27 mouse cellular contexts compared by ENCODE assay signal in the genomic region with DNA sequence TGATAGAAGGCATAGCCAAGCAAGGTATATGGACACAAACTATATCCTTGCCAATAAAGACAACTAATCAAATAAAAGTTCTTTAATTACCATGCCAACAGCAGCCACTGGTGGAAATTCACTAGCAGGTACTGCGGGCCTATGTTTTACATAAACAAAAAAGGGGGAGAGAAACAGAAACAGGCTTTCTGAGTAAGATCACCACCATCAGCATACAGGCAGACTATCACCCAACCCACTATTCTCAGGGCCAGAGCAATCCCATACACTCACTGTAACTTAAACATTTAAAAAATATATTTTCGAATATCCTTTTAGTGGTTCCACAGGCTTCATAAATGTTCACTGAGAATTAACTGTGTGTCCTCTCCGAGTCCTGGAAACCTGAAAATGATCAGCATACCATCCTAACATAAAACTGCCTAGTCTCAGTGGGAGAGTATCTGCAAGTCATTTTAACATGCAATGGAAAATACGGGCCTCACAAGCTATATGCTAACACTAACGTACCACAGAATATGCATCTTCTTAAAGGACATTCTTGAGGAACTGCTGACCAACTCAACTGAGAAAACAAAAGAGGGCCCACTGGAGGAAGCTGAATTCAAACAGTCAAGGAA.
"Had no signal": no experiment of that assay in that cellular context is flagged by ENCODE, and none has a peak within 500 bp of the region (broad histone marks: within the 10 kb centered on the region; RNA-seq: fewer than 3 reads in every experiment).

No protein-coding gene starts in this region.

- H3K4me1 ChIP-seq: embryonic facial prominence, embryonic 10.5 days; embryonic facial prominence, embryonic 12.5 days; embryonic facial prominence, embryonic 13.5 days; embryonic facial prominence, embryonic 15.5 days; forebrain, embryonic 10.5 days; forebrain, embryonic 12.5 days; forebrain, embryonic 13.5 days had no signal

- H3K9me3 ChIP-seq: embryonic facial prominence, embryonic 10.5 days; embryonic facial prominence, embryonic 12.5 days; embryonic facial prominence, embryonic 13.5 days; embryonic facial prominence, embryonic 15.5 days; forebrain, embryonic 10.5 days; forebrain, embryonic 12.5 days; forebrain, embryonic 13.5 days; forebrain, embryonic 15.5 days had no signal

- H3K27ac ChIP-seq: embryonic facial prominence, embryonic 10.5 days; embryonic facial prominence, embryonic 12.5 days; embryonic facial prominence, embryonic 13.5 days; embryonic facial prominence, embryonic 15.5 days; forebrain, embryonic 10.5 days; forebrain, embryonic 12.5 days; forebrain, embryonic 13.5 days; forebrain, embryonic 15.5 days; gastrocnemius, adult 2 months; heart, adult 2 months had no signal

- H3K4me3 ChIP-seq: embryonic facial prominence, embryonic 10.5 days; embryonic facial prominence, embryonic 12.5 days; embryonic facial prominence, embryonic 13.5 days; embryonic facial prominence, embryonic 15.5 days; erythroblast, embryonic 14.5 days; forebrain, embryonic 10.5 days; forebrain, embryonic 12.5 days; forebrain, embryonic 13.5 days; forebrain, embryonic 15.5 days; gastrocnemius, adult 2 months; heart, adult 2 months had no signal

- H3K27me3 ChIP-seq: embryonic facial prominence, embryonic 12.5 days; embryonic facial prominence, embryonic 13.5 days; embryonic facial prominence, embryonic 15.5 days; forebrain, embryonic 12.5 days; forebrain, embryonic 13.5 days; forebrain, embryonic 15.5 days had no signal

- H3K4me2 ChIP-seq: embryonic facial prominence, embryonic 12.5 days; embryonic facial prominence, embryonic 13.5 days; embryonic facial prominence, embryonic 15.5 days; forebrain, embryonic 12.5 days; forebrain, embryonic 13.5 days; forebrain, embryonic 15.5 days had no signal

- H3K36me3 ChIP-seq: embryonic facial prominence, embryonic 10.5 days; embryonic facial prominence, embryonic 12.5 days; embryonic facial prominence, embryonic 13.5 days; embryonic facial prominence, embryonic 15.5 days; forebrain, embryonic 10.5 days; forebrain, embryonic 12.5 days; forebrain, embryonic 15.5 days had no signal

- H3K9ac ChIP-seq: embryonic facial prominence, embryonic 12.5 days; embryonic facial prominence, embryonic 13.5 days; embryonic facial prominence, embryonic 15.5 days; forebrain, embryonic 12.5 days; forebrain, embryonic 13.5 days; forebrain, embryonic 15.5 days; forebrain, postnatal 0 days had no signal

- ATAC-seq: forebrain, embryonic 13.5 days; forebrain, embryonic 14.5 days; forebrain, embryonic 15.5 days; forebrain, embryonic 16.5 days; forebrain, postnatal 0 days had no signal

- DNase-seq: cerebellum, adult 8-10 months; cerebellum, adult 9-10 months; cerebellum, adult 9-11 months; cerebellum, postnatal 10 days; cerebellum, postnatal 14 days; cerebellum, postnatal 25 days; cerebellum, postnatal 36 days; embryo, embryonic 11 days; forebrain, postnatal 0 days; gastrocnemius, adult 2 months; gastrocnemius, postnatal 10 days; gastrocnemius, postnatal 14 days; gastrocnemius, postnatal 25 days; gastrocnemius, postnatal 36 days; heart, adult 18-20 months; heart, adult 2 months had no signal
